Comparison of ENCODE assay signal across 25 mouse cellular contexts in the genomic region with DNA sequence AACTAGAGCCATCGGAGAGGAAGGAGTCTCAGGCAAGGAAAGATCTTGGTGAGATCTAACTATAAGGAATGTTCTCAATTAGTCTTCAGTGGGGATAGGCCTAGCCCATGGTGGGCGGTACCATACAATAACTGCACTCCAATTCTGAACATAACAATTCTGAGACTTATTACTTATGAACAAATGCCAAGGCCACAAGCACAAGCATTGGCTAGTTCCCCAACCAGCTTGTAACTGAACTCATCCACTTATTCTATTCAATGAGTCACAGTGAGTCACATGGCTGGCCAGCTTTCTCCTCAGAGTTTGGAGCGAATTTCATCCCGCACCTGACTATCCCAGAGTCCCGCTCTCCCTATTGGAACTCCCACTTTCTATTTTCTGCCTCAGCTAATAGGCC.
DNase-seq lines count a peak whose midpoint lies in the region; ATAC-seq lines count a peak whose summit lies in the region.
"Had no signal": no experiment of that assay in that cellular context is flagged by ENCODE, and none has a peak within 500 bp of the region (broad histone marks: within the 10 kb centered on the region; RNA-seq: fewer than 3 reads in every experiment).

No protein-coding gene starts in this region.

- H3K4me2 ChIP-seq in midbrain, embryonic 11.5 days = no peak overlapping the region
- H3K4me2 ChIP-seq: embryonic facial prominence, embryonic 12.5 days; embryonic facial prominence, embryonic 15.5 days; heart, embryonic 13.5 days; hindbrain, embryonic 12.5 days; hindbrain, embryonic 15.5 days had no signal

- no peaks in the 10 kb centered on the region for H3K27me3 ChIP-seq in midbrain, embryonic 11.5 days (ENCODE audit: control insufficient read depth, insufficient read depth, low read length)
- H3K27me3 ChIP-seq: embryonic facial prominence, embryonic 12.5 days; embryonic facial prominence, embryonic 15.5 days; heart, embryonic 13.5 days; hindbrain, embryonic 12.5 days; hindbrain, embryonic 15.5 days had no signal

- no peaks in the 10 kb centered on the region for H3K4me1 ChIP-seq in midbrain, embryonic 11.5 days (ENCODE audit: control insufficient read depth, insufficient read depth, low read length)
- H3K4me1 ChIP-seq: hindbrain, embryonic 15.5 days had no signal

- H3K9ac ChIP-seq in midbrain, embryonic 11.5 days (ENCODE audit: low read length) = no peak overlapping the region
- H3K9ac ChIP-seq: embryonic facial prominence, embryonic 12.5 days; embryonic facial prominence, embryonic 15.5 days; forebrain, postnatal 0 days; heart, embryonic 13.5 days; hindbrain, embryonic 12.5 days; hindbrain, embryonic 15.5 days had no signal

- H3K9me3 ChIP-seq in midbrain, embryonic 11.5 days (ENCODE audit: control insufficient read depth, low read length) = no peaks in the 10 kb centered on the region
- H3K9me3 ChIP-seq: embryonic facial prominence, embryonic 12.5 days; embryonic facial prominence, embryonic 15.5 days; heart, embryonic 10.5 days; heart, embryonic 13.5 days; hindbrain, embryonic 12.5 days; hindbrain, embryonic 15.5 days had no signal

- H3K27ac ChIP-seq in midbrain, embryonic 11.5 days (ENCODE audit: low read depth, low read length) = no peak overlapping the region
- H3K27ac ChIP-seq: embryonic facial prominence, embryonic 12.5 days; embryonic facial prominence, embryonic 15.5 days; gastrocnemius, adult 2 months; heart, embryonic 10.5 days; heart, embryonic 13.5 days; hindbrain, embryonic 12.5 days; hindbrain, embryonic 15.5 days had no signal

- H3K4me3 ChIP-seq in midbrain, embryonic 11.5 days (ENCODE audit: low read depth, low read length) = no peak overlapping the region
- H3K4me3 ChIP-seq: embryonic facial prominence, embryonic 12.5 days; embryonic facial prominence, embryonic 15.5 days; gastrocnemius, adult 2 months; heart, embryonic 10.5 days; heart, embryonic 13.5 days; hindbrain, embryonic 12.5 days; hindbrain, embryonic 15.5 days had no signal

- 94% methylated on average over 5 of the region's 5 CpGs for WGBS in midbrain, embryonic 11.5 days

- H3K36me3 ChIP-seq in midbrain, embryonic 11.5 days (ENCODE audit: control insufficient read depth, insufficient read depth, low read length) = no peaks in the 10 kb centered on the region
- H3K36me3 ChIP-seq: embryonic facial prominence, embryonic 12.5 days; embryonic facial prominence, embryonic 15.5 days; heart, embryonic 10.5 days; heart, embryonic 13.5 days; hindbrain, embryonic 12.5 days; hindbrain, embryonic 15.5 days had no signal

- ATAC-seq in midbrain, embryonic 11.5 days (ENCODE audit: low FRiP score) = no peak
- ATAC-seq: forebrain, embryonic 14.5 days; forebrain, postnatal 0 days; intestine, postnatal 0 days had no signal

- DNase-seq in adrenal gland, adult 2 months = peak; percentile 57
- no peak for DNase-seq in adrenal gland, postnatal 25 days
- DNase-seq in 3T3-L1 (ENCODE audit: low read depth, low spot score) = peak; percentile 43
- DNase-seq in NIH3T3 (ENCODE audit: low read depth) = peak; percentile 58
- peak; percentile 38 to 53 for DNase-seq in adrenal gland, postnatal 36 days
- no peak for DNase-seq in heart, adult 9 months (ENCODE audit: low spot score in 2 of 2)
- DNase-seq in midbrain, embryonic 11.5 days (ENCODE audit: low spot score, missing footprints) = no peak
- DNase-seq: cerebellum, adult 11 months; cerebellum, adult 2 months; cerebellum, adult 9-11 months; cerebellum, postnatal 25 days; forebrain, postnatal 0 days; gastrocnemius, adult 2 months; gastrocnemius, postnatal 14 days; heart, adult 18-20 months; heart, postnatal 14 days; kidney, adult 8-10 months had no signal

Comparison
In these comparisons a context has a peak if more than half of its experiments do, and no peak if none do; other contexts are left out.
1. DNase-seq: peak in adrenal gland, adult 2 months (single experiment), 3T3-L1 (single experiment), NIH3T3 (single experiment) and adrenal gland, postnatal 36 days (2 of 2); none in adrenal gland, postnatal 25 days (single experiment), heart, adult 9 months (0 of 2) and midbrain, embryonic 11.5 days (single experiment).